Mouse (Mus musculus) limb, embryonic 14.5 days (tissue): Measurements from ENCODE around the gene Vmn1r203. TPM values are rescaled to one million over a fixed set of nuclear protein-coding genes. Genes with fewer than 3 reads are reported as not detected.
"Not testable (repeated sequence)": the region's sequence is repeated elsewhere in the genome, so short reads cannot be mapped to it uniquely, and the experiment has no call there.

ENCODE experiments used
- ATAC-seq: fragments of 200-750 bp; cut with Nextera tagmentation; 2 replicates; pipeline ENCODE4 v1.8.0; 2017; ENCODE audit warnings: low read depth, moderate number of reproducible peaks, moderate TSS enrichment; ENCODE audit not compliant: low FRiP score
- DNase-seq: peaks from one replicate; pipeline ENCODE4 v3.0.0-alpha.2; 2015; ENCODE audit warnings: low spot score
- H3K27ac ChIP-seq: fragments of 300-500 bp; sonication (generic); replicated peaks from 2 replicates; pipeline ENCODE4 v1.5.1; 2014; ENCODE audit warnings: low read depth, mild to moderate bottlenecking, low read length, moderate library complexity, mixed read lengths
- H3K27me3 ChIP-seq: fragments of 300-500 bp; sonication (generic); 2 replicates; pipeline ENCODE4 v1.6.1; 2014; ENCODE audit warnings: low read length, mixed read lengths; ENCODE audit not compliant: control insufficient read depth, insufficient read depth
- H3K36me3 ChIP-seq: fragments of 300-500 bp; sonication (generic); 2 replicates; pipeline ENCODE4 v1.6.1; 2014; ENCODE audit warnings: mild to moderate bottlenecking, low read length, moderate library complexity, mixed read lengths; ENCODE audit not compliant: control insufficient read depth, insufficient read depth
- H3K4me1 ChIP-seq: fragments of 300-500 bp; sonication (generic); 2 replicates; pipeline ENCODE4 v1.6.1; 2014; ENCODE audit warnings: antibody characterized with exemption, low read length, mixed read lengths; ENCODE audit not compliant: control insufficient read depth, insufficient read depth
- H3K4me2 ChIP-seq: fragments of 300-500 bp; sonication (generic); replicated peaks from 2 replicates; pipeline ENCODE4 v1.6.1; 2014; ENCODE audit warnings: low read depth, mild to moderate bottlenecking, low read length, moderate library complexity; ENCODE audit not compliant: severe bottlenecking
- H3K4me3 ChIP-seq: fragments of 300-500 bp; sonication (generic); replicated peaks from 2 replicates; pipeline ENCODE4 v1.5.1; 2014; ENCODE audit warnings: low read length
- H3K9ac ChIP-seq: fragments of 300-500 bp; sonication (generic); 2 replicates; pipeline ENCODE4 v1.6.1; 2014; ENCODE audit warnings: mild to moderate bottlenecking, low read depth, low read length, moderate library complexity; ENCODE audit not compliant: severe bottlenecking
- H3K9me3 ChIP-seq: fragments of 300-500 bp; sonication (generic); 2 replicates; pipeline ENCODE4 v1.6.1; 2016; ENCODE audit warnings: low read length; ENCODE audit not compliant: control insufficient read depth
- POLR2A ChIP-seq: fragments of 200-500 bp; IDR thresholded peaks from 2 replicates; pipeline ENCODE4 v1.8.0; 2012; ENCODE audit warnings: inconsistent platforms, mild to moderate bottlenecking, moderate library complexity, borderline replicate concordance; ENCODE audit not compliant: insufficient read depth, insufficient read length; ENCODE audit errors: extremely low read depth
- WGBS: fragments of 180-500 bp; shearing (Covaris S2); extraction: QIAGEN DNeasy Blood & Tissue Kit; methylation state at CpG from one replicate; pipeline ENCODE4 v1.1.7; 2014; 5-methylcytosine and 5-hydroxymethylcytosine counted together
- polyA plus RNA-seq, 2 experiments: library from polyadenylated mRNA; depleted of rRNA in 1 of 2; stranded (reverse) in 1 of 2; unstranded in 1 of 2; fragments of >200 nt; fragmentation: Nextera tagmentation in 1 of 2; extraction: Ambion mirVana in 1 of 2; gene quantifications; 2 replicates each; pipeline versions ENCODE4 v1.2.1 to v1.2.3; 2012 to 2014

The Vmn1r203 gene
- polyA plus RNA-seq (2012; rRNA removed) (not detected in 2 replicates), polyA plus RNA-seq (2014; fragmentation: Nextera tagmentation; extraction: Ambion mirVana) (not detected in 2 replicates)

GRCm38 (mm10) chr13:22517814-22518213 lies at the start of gene Vmn1r203:
Gene Vmn1r203 (plus strand): TSS chr13:22518114.
- DNase-seq (no peak), ATAC-seq (no peak)
- Histone ChIP-seq H3K9me3 (no peaks in the 10 kb centered on the region), H3K36me3 (no peaks in the 10 kb centered on the region), H3K4me2 (no peak within 1 kb of the TSS), H3K4me1 (no peaks in the 10 kb centered on the region), H3K27me3 (no peaks in the 10 kb centered on the region), H3K4me3 (no peak within 1 kb of the TSS), H3K9ac (no peak within 1 kb of the TSS), H3K27ac (no peak within 1 kb of the TSS)
- no peak for TF ChIP-seq POLR2A

GRCm38 (mm10) chr13:22471623-22472022 lies 46.3 kb upstream of the Vmn1r203 start, which contains the start of gene Vmn1r201:
Gene Vmn1r201 (plus strand): TSS chr13:22471923.
- Histone ChIP-seq H3K4me1 (no peaks in the 10 kb centered on the region), H3K4me3 (no peak within 1 kb of the TSS), H3K27me3 (no peaks in the 10 kb centered on the region), H3K4me2 (no peak within 1 kb of the TSS), H3K36me3 (no peaks in the 10 kb centered on the region), H3K9ac (no peak within 1 kb of the TSS), H3K9me3 (no peaks in the 10 kb centered on the region), H3K27ac (no peak within 1 kb of the TSS)
- TF ChIP-seq POLR2A: no peak
- 20% methylated on average over 1 of the region's 1 CpGs for WGBS
- no peak for DNase-seq
- no peak for ATAC-seq

- no peaks in the 10 kb centered on the region for H3K4me1 ChIP-seq
- no peak for TF ChIP-seq POLR2A
- no peaks in the 10 kb centered on the region for H3K9me3 ChIP-seq
- H3K27me3 ChIP-seq: no peaks in the 10 kb centered on the region
- H3K9ac ChIP-seq: no peak overlapping the region
- H3K4me3 ChIP-seq: no peak overlapping the region
- WGBS: 77% methylated on average over 3 of the region's 3 CpGs
- no peak overlapping the region for H3K4me2 ChIP-seq
- DNase-seq (no peak), ATAC-seq (no peak)
- no peak overlapping the region for H3K27ac ChIP-seq
- no peaks in the 10 kb centered on the region for H3K36me3 ChIP-seq
Observed at GRCm38 (mm10) chr13:22502431-22502830, 15.5 kb upstream of the Vmn1r203 start.

GRCm38 (mm10) chr13:22505281-22505680 lies 12.6 kb upstream of the Vmn1r203 start, which contains the start of gene Vmn1r202:
Gene Vmn1r202 (minus strand): TSS chr13:22505381.
- H3K9ac ChIP-seq: no peak within 1 kb of the TSS
- no peak within 1 kb of the TSS for H3K4me3 ChIP-seq
- no peaks in the 10 kb centered on the region for H3K27me3 ChIP-seq
- H3K27ac ChIP-seq: no peak within 1 kb of the TSS
- ATAC-seq (no peak), DNase-seq (no peak)
- no peaks in the 10 kb centered on the region for H3K4me1 ChIP-seq
- no peaks in the 10 kb centered on the region for H3K36me3 ChIP-seq
- no peak for TF ChIP-seq POLR2A
- no peak within 1 kb of the TSS for H3K4me2 ChIP-seq
- no peaks in the 10 kb centered on the region for H3K9me3 ChIP-seq

GRCm38 (mm10) chr13:22552898-22553297 lies 35.0 kb downstream of the Vmn1r203 start, which contains the start of gene Vmn1r204:
Gene Vmn1r204 (plus strand): TSS chr13:22553198.
- not testable (repeated sequence) for H3K36me3 ChIP-seq, DNase-seq, H3K9ac ChIP-seq, H3K4me2 ChIP-seq, H3K27ac ChIP-seq, H3K4me1 ChIP-seq, H3K9me3 ChIP-seq, H3K4me3 ChIP-seq, ATAC-seq, H3K27me3 ChIP-seq
- 60% methylated on average over 1 of the region's 1 CpGs for WGBS

GRCm38 (mm10) chr13:22574911-22575310 lies 57.0 kb downstream of the Vmn1r203 start:
- not testable (repeated sequence) for H3K4me3 ChIP-seq, ATAC-seq, H3K27ac ChIP-seq, H3K27me3 ChIP-seq, H3K36me3 ChIP-seq, H3K4me2 ChIP-seq, DNase-seq, H3K9ac ChIP-seq, H3K9me3 ChIP-seq, H3K4me1 ChIP-seq
- 66% methylated on average over 3 of the region's 3 CpGs for WGBS

Other genes with a start within 250 kb of the Vmn1r203 start
- gene Vmn1r195, start 247.6 kb upstream of the Vmn1r203 start, polyA plus RNA-seq (2012; rRNA removed): not detected in 2 replicates
- not detected in 2 replicates for gene Vmn1r195, start 247.6 kb upstream of the Vmn1r203 start, polyA plus RNA-seq (2014; fragmentation: Nextera tagmentation; extraction: Ambion mirVana)
- gene Vmn1r196, start 228.2 kb upstream of the Vmn1r203 start, polyA plus RNA-seq (2012; rRNA removed): not detected in 2 replicates
- not detected in 2 replicates for gene Vmn1r196, start 228.2 kb upstream of the Vmn1r203 start, polyA plus RNA-seq (2014; fragmentation: Nextera tagmentation; extraction: Ambion mirVana)
- gene Vmn1r197, start 193.5 kb upstream of the Vmn1r203 start, polyA plus RNA-seq (2012; rRNA removed): not detected in 2 replicates
- not detected in 2 replicates for gene Vmn1r197, start 193.5 kb upstream of the Vmn1r203 start, polyA plus RNA-seq (2014; fragmentation: Nextera tagmentation; extraction: Ambion mirVana)
- gene Vmn1r198, start 167.8 kb upstream of the Vmn1r203 start, polyA plus RNA-seq (2012; rRNA removed): not detected in 2 replicates
- gene Vmn1r198, start 167.8 kb upstream of the Vmn1r203 start, polyA plus RNA-seq (2014; fragmentation: Nextera tagmentation; extraction: Ambion mirVana): not detected in 2 replicates
- gene Vmn1r199, start 138.3 kb upstream of the Vmn1r203 start, polyA plus RNA-seq (2012; rRNA removed): not detected in 2 replicates
- gene Vmn1r199, start 138.3 kb upstream of the Vmn1r203 start, polyA plus RNA-seq (2014; fragmentation: Nextera tagmentation; extraction: Ambion mirVana): not detected in 2 replicates
- gene Vmn1r200, start 127.7 kb upstream of the Vmn1r203 start, polyA plus RNA-seq (2012; rRNA removed): not detected in 2 replicates
- not detected in 2 replicates for gene Vmn1r200, start 127.7 kb upstream of the Vmn1r203 start, polyA plus RNA-seq (2014; fragmentation: Nextera tagmentation; extraction: Ambion mirVana)
- not detected in 2 replicates for gene Vmn1r201, start 46.2 kb upstream of the Vmn1r203 start, polyA plus RNA-seq (2012; rRNA removed)
- not detected in 2 replicates for gene Vmn1r201, start 46.2 kb upstream of the Vmn1r203 start, polyA plus RNA-seq (2014; fragmentation: Nextera tagmentation; extraction: Ambion mirVana)
- 0.01 TPM in 2 replicates for gene Vmn1r202, start 12.7 kb upstream of the Vmn1r203 start, polyA plus RNA-seq (2012; rRNA removed)
- not detected in 2 replicates for gene Vmn1r202, start 12.7 kb upstream of the Vmn1r203 start, polyA plus RNA-seq (2014; fragmentation: Nextera tagmentation; extraction: Ambion mirVana)
- gene Vmn1r204, start 35.1 kb downstream of the Vmn1r203 start, polyA plus RNA-seq (2012; rRNA removed): not detected in 2 replicates
- gene Vmn1r204, start 35.1 kb downstream of the Vmn1r203 start, polyA plus RNA-seq (2014; fragmentation: Nextera tagmentation; extraction: Ambion mirVana): not detected in 2 replicates
- not detected in 2 replicates for gene Vmn1r205, start 74.9 kb downstream of the Vmn1r203 start, polyA plus RNA-seq (2012; rRNA removed)
- gene Vmn1r205, start 74.9 kb downstream of the Vmn1r203 start, polyA plus RNA-seq (2014; fragmentation: Nextera tagmentation; extraction: Ambion mirVana): not detected in 2 replicates
- not detected in 2 replicates for gene Vmn1r206, start 106.1 kb downstream of the Vmn1r203 start, polyA plus RNA-seq (2012; rRNA removed)
- not detected in 2 replicates for gene Vmn1r206, start 106.1 kb downstream of the Vmn1r203 start, polyA plus RNA-seq (2014; fragmentation: Nextera tagmentation; extraction: Ambion mirVana)
- not detected in 2 replicates for gene Vmn1r207-ps, start 211.5 kb downstream of the Vmn1r203 start, polyA plus RNA-seq (2012; rRNA removed)
- not detected in 2 replicates for gene Vmn1r207-ps, start 211.5 kb downstream of the Vmn1r203 start, polyA plus RNA-seq (2014; fragmentation: Nextera tagmentation; extraction: Ambion mirVana)